Mouse (Mus musculus) midbrain, embryonic 14.5 days (tissue): ENCODE results near the gene Ubash3b. TPM values are rescaled to one million over a fixed set of nuclear protein-coding genes. Genes with fewer than 3 reads are reported as not detected.

ENCODE experiments used
- ATAC-seq: fragments of 200-750 bp; cut with Nextera tagmentation; 2 replicates; pipeline ENCODE4 v1.8.0; 2017; ENCODE audit warnings: moderate number of reproducible peaks, moderate library complexity; ENCODE audit not compliant: low FRiP score, low TSS enrichment
- DNase-seq: peaks from one replicate; pipeline ENCODE4 v3.0.0-alpha.2; 2015
- H3K27ac ChIP-seq: fragments of 300-500 bp; sonication (generic); replicated peaks from 2 replicates; pipeline ENCODE4 v1.5.1; 2014; ENCODE audit warnings: mild to moderate bottlenecking, low read depth, low read length, moderate library complexity
- H3K27me3 ChIP-seq: fragments of 300-500 bp; sonication (generic); 2 replicates; pipeline ENCODE4 v1.6.1; 2014; ENCODE audit warnings: low read length, control low read depth, mixed read lengths; ENCODE audit not compliant: control insufficient read depth, insufficient read depth
- H3K36me3 ChIP-seq: fragments of 300-500 bp; sonication (generic); 2 replicates; pipeline ENCODE4 v1.6.1; 2014; ENCODE audit warnings: low read length, control low read depth; ENCODE audit not compliant: control insufficient read depth, insufficient read depth
- H3K4me1 ChIP-seq: fragments of 300-500 bp; sonication (generic); 2 replicates; pipeline ENCODE4 v1.6.1; 2014; ENCODE audit warnings: mild to moderate bottlenecking, antibody characterized with exemption, low read length, control low read depth; ENCODE audit not compliant: control insufficient read depth, insufficient read depth
- H3K4me2 ChIP-seq: fragments of 300-500 bp; sonication (generic); 2 replicates; pipeline ENCODE4 v1.6.1; 2014; ENCODE audit warnings: mild to moderate bottlenecking, low read length, moderate library complexity
- H3K4me3 ChIP-seq: fragments of 300-500 bp; sonication (generic); replicated peaks from 2 replicates; pipeline ENCODE4 v1.5.1; 2014; ENCODE audit warnings: low read depth, low read length
- H3K9ac ChIP-seq: fragments of 300-500 bp; sonication (generic); replicated peaks from 2 replicates; pipeline ENCODE4 v1.6.1; 2014; ENCODE audit warnings: mild to moderate bottlenecking, low read length, moderate library complexity
- H3K9me3 ChIP-seq: fragments of 300-500 bp; sonication (generic); 2 replicates; pipeline ENCODE4 v1.6.1; 2016; ENCODE audit warnings: low read length, control low read depth, mixed read lengths; ENCODE audit not compliant: control insufficient read depth
- WGBS: fragments of 180-500 bp; shearing (Covaris S2); extraction: QIAGEN DNeasy Blood & Tissue Kit; methylation state at CpG from one replicate; pipeline ENCODE4 v1.1.7; 2014; 5-methylcytosine and 5-hydroxymethylcytosine counted together
- polyA plus RNA-seq: library from polyadenylated mRNA; unstranded; fragments of >200 nt; fragmentation: Nextera tagmentation; extraction: Ambion mirVana; gene quantifications from 2 replicates; pipeline ENCODE4 v1.2.1, GENCODE M21; 2014

The Ubash3b gene
- polyA plus RNA-seq, 1 experiment from 2014 or later = 18.9 TPM

GRCm38 (mm10) chr9:41157872-41158567, 3.5 kb downstream of the Ubash3b start:
- H3K4me2 ChIP-seq = peak overlapping the region; percentile 78
- peak overlapping the region; percentile 87 for H3K27ac ChIP-seq
- ATAC-seq = no peak

GRCm38 (mm10) chr9:41157020-41157871, 4.3 kb downstream of the Ubash3b start:
- Histone ChIP-seq H3K4me2 (peak overlapping the region; percentile 78), H3K27me3 (peaks cover 13% of the 10 kb centered on the region; the same call in 1 of the 2 replicates), H3K4me3 (peak overlapping the region; percentile 82), H3K27ac (peak overlapping the region; percentile 87), H3K9me3 (no peaks in the 10 kb centered on the region), H3K9ac (peak overlapping the region; percentile 86), H3K36me3 (no peaks in the 10 kb centered on the region), H3K4me1 (peaks cover 16% of the 10 kb centered on the region; the same call in 1 of the 2 replicates)
- under 1% methylated on average over 82 of the region's 82 CpGs for WGBS
- DNase-seq = peak; percentile 92
- ATAC-seq = peak; percentile 87

More at GRCm38 (mm10) chr9:41157872-41158567, 3.5 kb downstream of the Ubash3b start:
- Histone ChIP-seq H3K27me3 (peaks cover 13% of the 10 kb centered on the region; the same call in 1 of the 2 replicates), H3K9me3 (no peaks in the 10 kb centered on the region), H3K4me1 (peaks cover 16% of the 10 kb centered on the region; the same call in 1 of the 2 replicates), H3K9ac (peak overlapping the region; percentile 86), H3K36me3 (no peaks in the 10 kb centered on the region), H3K4me3 (peak overlapping the region; percentile 82)
- no peak for DNase-seq
- 19% methylated on average over 15 of the region's 15 CpGs for WGBS

- Histone ChIP-seq H3K9me3 (no peaks in the 10 kb centered on the region), H3K27ac (peak overlapping the region; percentile 87; the same call in 1 of the 2 replicates), H3K4me3 (peak overlapping the region; percentile 82), H3K27me3 (peaks cover 13% of the 10 kb centered on the region; the same call in 1 of the 2 replicates), H3K4me2 (peak overlapping the region; percentile 78), H3K36me3 (no peaks in the 10 kb centered on the region), H3K4me1 (peaks cover 16% of the 10 kb centered on the region; the same call in 1 of the 2 replicates), H3K9ac (peak overlapping the region; percentile 86)
- under 1% methylated on average over 20 of the region's 20 CpGs for WGBS
- peak; percentile 32; the same call in 1 of the 2 replicates for ATAC-seq
- peak; percentile 70 for DNase-seq
These were observed 4.8 kb downstream of the Ubash3b start for GRCm38 (mm10) chr9:41156720-41157019.

DNA sequence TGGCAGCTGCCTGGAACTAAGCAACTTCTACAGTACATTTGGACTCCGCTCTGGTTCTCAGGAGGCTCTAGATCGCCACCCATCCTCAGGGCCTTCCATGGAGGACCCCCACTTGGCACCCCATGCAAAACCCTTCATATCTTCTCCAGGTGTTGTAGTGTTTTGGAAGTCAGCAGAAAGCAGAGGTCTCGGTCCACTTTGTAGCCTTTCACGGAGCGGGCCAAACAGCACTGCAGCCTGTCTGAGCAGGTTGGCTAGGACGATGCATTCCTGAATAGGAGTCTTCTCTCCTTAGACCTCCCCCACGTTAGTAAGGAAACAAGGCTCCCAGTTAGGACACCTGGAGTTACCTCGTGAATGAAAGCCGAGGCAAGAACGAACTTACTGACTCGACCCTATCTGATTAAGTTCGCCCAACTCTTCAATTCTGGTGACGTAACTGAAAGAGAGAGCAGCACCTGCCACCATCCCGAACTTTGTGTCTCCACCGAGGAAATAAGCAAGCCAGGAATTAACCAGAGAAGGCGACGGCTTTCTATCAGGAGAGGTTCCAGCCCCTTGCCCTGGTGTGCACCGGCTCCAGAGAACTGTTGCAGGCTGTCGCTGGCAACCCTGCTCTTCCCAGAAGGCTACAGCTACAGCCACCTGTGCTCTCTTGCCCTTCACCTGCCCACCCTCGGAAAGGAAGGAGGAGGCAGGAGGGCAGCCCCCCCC, 5.3 kb downstream of the Ubash3b start:
- Histone ChIP-seq H3K9me3 (no peaks in the 10 kb centered on the region), H3K4me3 (peak overlapping the region; percentile 82), H3K27ac (no peak overlapping the region), H3K4me1 (peaks cover 16% of the 10 kb centered on the region; the same call in 1 of the 2 replicates), H3K4me2 (peak overlapping the region; percentile 78), H3K27me3 (peaks cover 13% of the 10 kb centered on the region; the same call in 1 of the 2 replicates), H3K36me3 (no peaks in the 10 kb centered on the region), H3K9ac (peak overlapping the region; percentile 86)
- no peak for ATAC-seq
- DNase-seq = peak; percentile 35
- 21% methylated on average over 20 of the region's 20 CpGs for WGBS

DNA sequence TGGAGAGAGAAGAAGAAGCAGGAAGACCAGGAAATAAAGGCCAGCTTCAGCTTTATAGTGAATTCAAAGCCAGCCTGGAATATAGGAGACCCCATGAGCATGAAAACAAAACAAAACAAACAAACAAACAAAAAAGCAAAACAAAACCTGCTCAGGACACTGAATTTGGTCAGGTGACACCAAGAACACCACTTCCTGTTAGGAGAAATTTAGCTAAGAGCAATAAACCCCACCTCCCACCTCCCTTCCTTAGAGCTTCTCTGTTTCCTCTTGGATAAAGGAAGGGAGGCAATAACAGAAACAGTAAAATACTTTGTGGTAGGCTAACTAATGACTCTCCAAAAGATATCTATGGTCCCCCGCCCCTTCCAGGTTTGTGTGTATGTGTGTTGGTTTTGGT, 7.5 kb downstream of the Ubash3b start:
- H3K4me2 ChIP-seq = no peak overlapping the region
- H3K4me3 ChIP-seq = no peak overlapping the region
- H3K27ac ChIP-seq = no peak overlapping the region
- H3K4me1 ChIP-seq = peaks cover 16% of the 10 kb centered on the region; the same call in 1 of the 2 replicates
- H3K9me3 ChIP-seq = no peaks in the 10 kb centered on the region
- no peaks in the 10 kb centered on the region for H3K36me3 ChIP-seq
- peaks cover 13% of the 10 kb centered on the region; the same call in 1 of the 2 replicates for H3K27me3 ChIP-seq
- H3K9ac ChIP-seq = no peak overlapping the region
- no peak for ATAC-seq
- WGBS = 79% methylated on average over 1 of the region's 1 CpGs
- DNase-seq = no peak

DNA sequence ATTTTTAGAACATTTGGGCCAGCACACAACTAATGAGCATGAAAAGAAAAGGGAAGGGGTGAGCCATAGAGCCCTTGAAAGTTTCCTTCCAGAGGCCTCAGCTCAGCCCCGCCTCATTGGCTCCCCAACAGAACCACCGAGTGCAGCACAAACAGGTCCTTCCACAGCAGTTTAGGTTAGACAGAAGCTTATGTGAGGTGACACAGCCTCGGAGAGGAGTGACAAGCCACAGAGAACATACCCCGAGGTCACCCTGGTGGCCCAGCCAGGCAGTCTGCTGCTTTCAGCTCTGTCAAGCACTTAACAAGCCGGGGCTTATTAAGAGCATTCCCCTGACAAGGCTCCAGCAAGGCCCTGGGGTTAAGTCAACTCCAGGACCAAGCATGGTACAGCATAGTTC, 8.4 kb downstream of the Ubash3b start:
- no peak for DNase-seq
- WGBS = 64% methylated on average over 5 of the region's 5 CpGs
- Histone ChIP-seq H3K36me3 (no peaks in the 10 kb centered on the region), H3K27ac (no peak overlapping the region), H3K4me2 (no peak overlapping the region), H3K9me3 (no peaks in the 10 kb centered on the region), H3K9ac (no peak overlapping the region), H3K4me3 (no peak overlapping the region), H3K27me3 (peaks cover 13% of the 10 kb centered on the region; the same call in 1 of the 2 replicates), H3K4me1 (peaks cover 19% of the 10 kb centered on the region; the same call in 1 of the 2 replicates)
- ATAC-seq = no peak

- 71% methylated on average over 4 of the region's 4 CpGs for WGBS
- no peak overlapping the region for H3K4me3 ChIP-seq
- ATAC-seq = no peak
- H3K36me3 ChIP-seq = no peaks in the 10 kb centered on the region
- peaks cover 27% of the 10 kb centered on the region; the same call in 1 of the 2 replicates for H3K4me1 ChIP-seq
- no peaks in the 10 kb centered on the region for H3K9me3 ChIP-seq
- H3K27me3 ChIP-seq = peaks cover 12% of the 10 kb centered on the region; the same call in 1 of the 2 replicates
- H3K4me2 ChIP-seq = no peak overlapping the region
- no peak overlapping the region for H3K27ac ChIP-seq
- no peak for DNase-seq
- no peak overlapping the region for H3K9ac ChIP-seq
These were observed 10.0 kb downstream of the Ubash3b start for GRCm38 (mm10) chr9:41151491-41151890.

DNA sequence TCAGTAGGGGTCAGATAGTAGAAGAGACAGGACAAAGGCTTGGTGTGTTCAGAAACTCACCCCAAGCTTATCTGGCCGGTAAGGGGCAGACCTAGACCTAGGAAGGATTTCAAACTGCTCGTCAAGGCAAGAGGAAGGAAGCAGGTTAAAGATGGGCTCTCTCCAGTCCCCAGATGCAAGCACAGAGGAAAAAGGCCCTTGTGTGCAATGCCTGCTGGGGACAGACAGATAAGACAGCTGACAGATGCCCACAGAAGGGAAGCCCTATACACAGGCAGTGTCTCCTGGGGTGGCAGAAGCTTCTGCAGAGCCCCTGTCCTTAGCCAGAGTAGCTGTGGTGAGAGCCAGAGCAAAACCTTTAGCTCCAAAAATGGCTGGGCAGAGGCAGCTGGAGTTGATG, 11.6 kb downstream of the Ubash3b start:
- Histone ChIP-seq H3K36me3 (no peaks in the 10 kb centered on the region), H3K27me3 (no peaks in the 10 kb centered on the region), H3K4me2 (no peak overlapping the region), H3K27ac (no peak overlapping the region), H3K9me3 (no peaks in the 10 kb centered on the region), H3K9ac (no peak overlapping the region), H3K4me1 (peaks cover 14% of the 10 kb centered on the region; the same call in 1 of the 2 replicates), H3K4me3 (no peak overlapping the region)
- 80% methylated on average over 2 of the region's 2 CpGs for WGBS
- no peak for DNase-seq
- no peak for ATAC-seq
